Mouse (Mus musculus) right cerebral cortex, postnatal 25 days (tissue): ENCODE results near the gene Osbpl9.
A peak's percentile ranks its signal among the peaks of the same experiment; 100 is the strongest.

Source experiments
- DNase-seq: peaks from one replicate; pipeline ENCODE4 v3.0.0; 2022

Osbpl9 gene

GRCm38 (mm10) chr4:109204416-109204815 lies 2.3 kb upstream of the Osbpl9 start:
- no peak for DNase-seq

DNA sequence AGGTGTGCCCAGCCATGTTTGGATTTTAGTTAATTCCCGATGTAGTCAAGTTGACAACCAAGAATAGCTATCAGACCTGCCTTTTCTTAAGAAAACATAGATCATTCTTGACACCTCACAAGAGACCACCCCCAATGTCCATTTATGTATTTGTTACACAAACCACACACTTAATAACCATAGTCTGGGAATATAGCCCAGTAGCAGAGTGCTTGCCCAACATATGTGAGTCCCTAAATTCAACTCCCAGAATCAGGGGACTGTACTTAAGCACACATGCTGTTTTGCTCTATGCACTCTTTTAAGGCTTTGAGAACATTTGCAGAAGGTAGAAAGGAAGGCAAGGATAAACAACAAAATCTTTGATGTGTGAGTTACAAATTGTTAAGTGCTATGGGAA lies 1.9 kb upstream of the Osbpl9 start:
- no peak for DNase-seq

DNA sequence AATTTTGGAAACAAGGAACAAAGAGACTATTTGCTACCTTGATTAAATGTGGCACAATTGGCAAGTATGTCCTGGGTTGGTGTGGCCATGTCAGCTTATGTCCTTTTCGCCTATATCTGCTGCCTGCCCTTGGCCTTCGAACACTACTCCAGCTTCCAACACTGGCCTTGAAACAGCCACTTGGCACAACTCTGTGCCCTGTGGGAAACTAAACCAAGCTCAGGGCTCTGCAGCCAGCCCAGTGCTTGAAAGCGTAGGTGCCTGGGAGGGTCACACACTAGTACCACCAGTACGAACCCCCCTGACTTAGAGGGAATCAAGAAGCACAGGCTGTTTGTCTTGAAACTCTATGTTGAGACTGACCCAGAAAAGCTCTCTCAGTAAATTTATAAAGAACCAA lies 3.0 kb downstream of the Osbpl9 start:
- no peak for DNase-seq

- DNase-seq = no peak
These were observed 6.0 kb downstream of the Osbpl9 start for GRCm38 (mm10) chr4:109195900-109196629.

DNA sequence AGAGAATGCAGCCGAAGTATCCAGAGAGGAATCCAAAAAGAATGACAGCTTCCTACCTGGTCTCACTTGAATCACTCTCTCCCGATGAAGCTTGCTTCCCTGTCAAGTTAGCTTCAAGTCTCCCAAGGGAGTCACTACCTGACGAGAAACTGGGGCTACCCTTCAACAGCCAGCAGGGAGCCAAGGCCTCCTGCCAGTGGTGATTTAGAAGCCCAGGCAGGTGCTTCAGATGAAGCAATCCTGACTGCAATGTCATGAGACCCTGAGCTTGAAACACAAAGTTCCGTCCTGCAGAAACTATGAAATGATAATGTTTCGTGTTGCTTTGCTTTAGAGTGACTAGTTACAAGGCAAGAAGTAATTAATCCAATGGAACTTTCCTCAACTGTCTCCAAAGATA lies 8.2 kb downstream of the Osbpl9 start:
- no peak for DNase-seq

- DNase-seq = no peak
These were observed 10.5 kb downstream of the Osbpl9 start for GRCm38 (mm10) chr4:109191598-109191997.

- DNase-seq = no peak
These were observed 16.3 kb downstream of the Osbpl9 start for GRCm38 (mm10) chr4:109185616-109186405.

GRCm38 (mm10) chr4:109175677-109176076 lies 26.4 kb downstream of the Osbpl9 start:
- DNase-seq = no peak

DNA sequence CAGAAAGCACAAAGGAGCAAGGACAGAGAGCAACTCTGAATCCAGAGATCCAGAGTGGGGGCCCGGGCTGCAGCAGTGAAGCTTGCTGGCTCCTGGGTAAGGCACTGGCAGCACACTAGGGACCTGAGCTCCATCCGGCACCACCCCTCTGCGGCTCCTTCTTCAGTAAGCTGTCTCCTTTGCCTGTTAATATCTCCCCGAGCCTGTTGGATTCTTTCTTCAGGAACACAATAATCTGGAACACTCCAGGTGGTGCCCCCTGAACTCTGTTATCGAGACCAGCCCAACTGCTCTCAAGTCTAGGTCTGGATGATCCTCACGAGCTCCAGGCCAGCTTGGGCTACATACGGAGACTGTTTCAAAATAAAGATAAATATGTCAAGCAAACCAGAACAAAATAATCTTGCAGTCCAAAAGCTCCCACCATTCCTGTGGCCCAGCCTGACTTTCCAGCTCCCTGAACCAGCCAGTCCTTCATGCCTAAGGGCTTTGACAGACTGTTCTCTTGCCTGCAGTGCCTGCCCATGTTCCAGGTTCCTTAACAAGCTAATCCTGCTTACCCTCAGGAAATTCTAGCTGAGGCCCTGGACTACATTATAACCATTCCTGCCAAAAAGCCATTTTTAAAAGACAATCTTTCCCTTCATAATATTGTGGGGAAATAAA lies 28.2 kb downstream of the Osbpl9 start:
- no peak for DNase-seq

GRCm38 (mm10) chr4:109173369-109173768 lies 28.7 kb downstream of the Osbpl9 start:
- DNase-seq = no peak

- peak; percentile 74 for DNase-seq
These were observed 36.4 kb downstream of the Osbpl9 start for GRCm38 (mm10) chr4:109165521-109166173.

DNA sequence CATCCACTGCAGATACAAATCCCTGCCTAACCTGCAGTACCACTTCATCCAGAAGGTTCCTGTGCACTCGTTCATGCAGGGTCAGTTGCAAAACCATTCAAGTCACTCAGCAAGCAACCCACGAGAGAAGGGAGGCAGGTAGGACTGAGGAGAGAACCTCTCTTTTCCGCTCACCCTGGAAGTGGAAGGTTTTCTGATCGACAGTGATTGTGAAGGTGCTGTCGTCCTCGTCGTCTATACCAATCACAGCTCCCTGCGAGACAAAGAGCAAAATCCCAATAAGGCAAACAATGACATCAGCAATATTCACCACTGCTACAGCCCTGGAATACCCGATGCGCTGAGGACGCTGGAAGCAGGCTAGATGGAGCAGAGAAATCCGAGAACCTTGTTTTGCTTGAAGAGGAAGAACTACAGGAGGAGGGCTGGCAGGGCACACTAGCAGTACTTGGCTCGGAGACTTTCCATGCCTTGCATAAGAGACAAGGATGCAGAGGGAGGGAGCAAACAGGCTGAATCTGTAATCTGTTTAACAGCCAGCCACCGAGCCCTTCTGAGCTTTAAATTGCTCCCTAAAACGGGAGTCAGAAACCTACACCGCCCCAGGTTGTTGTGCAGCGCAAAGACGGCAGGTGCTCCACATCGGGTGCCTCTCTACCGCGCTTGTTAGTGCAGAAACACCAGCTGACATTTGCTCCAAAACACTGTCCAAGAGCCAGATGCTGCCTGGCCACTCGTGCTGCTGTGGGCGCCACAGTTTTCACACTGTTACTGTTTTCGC lies 45.4 kb downstream of the Osbpl9 start:
- peak; percentile 63 for DNase-seq

GRCm38 (mm10) chr4:109156073-109156472 lies 46.0 kb downstream of the Osbpl9 start:
- no peak for DNase-seq

- no peak for DNase-seq
These were observed 51.9 kb downstream of the Osbpl9 start for GRCm38 (mm10) chr4:109150214-109150613.

GRCm38 (mm10) chr4:109149411-109149810 lies 52.7 kb downstream of the Osbpl9 start:
- no peak for DNase-seq

- peak; percentile 24 for DNase-seq
These were observed 54.6 kb downstream of the Osbpl9 start for GRCm38 (mm10) chr4:109147278-109148038.

DNA sequence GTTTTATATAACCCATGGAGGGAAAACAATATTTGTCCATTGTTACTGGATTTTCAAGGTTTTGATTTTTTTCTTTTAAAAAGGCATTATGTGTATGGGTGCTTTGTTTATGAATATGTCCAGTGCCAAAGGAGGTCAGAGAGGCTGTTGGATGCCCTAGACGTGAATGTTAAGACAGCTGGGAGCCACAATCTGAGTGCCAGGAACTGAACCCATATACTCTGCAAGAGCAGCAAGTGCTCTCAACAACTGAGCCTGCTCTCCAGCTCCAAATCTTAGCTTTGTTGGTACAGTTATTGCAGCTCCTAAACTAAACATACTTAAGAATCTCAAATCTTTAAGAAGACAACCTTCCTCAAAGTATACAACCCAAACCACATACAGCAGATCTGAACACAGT lies 59.0 kb downstream of the Osbpl9 start:
- DNase-seq = no peak

- DNase-seq = no peak
These were observed 63.5 kb downstream of the Osbpl9 start for GRCm38 (mm10) chr4:109138551-109138950.

GRCm38 (mm10) chr4:109136475-109137125 lies 65.5 kb downstream of the Osbpl9 start:
- no peak for DNase-seq

- DNase-seq = no peak
These were observed 67.1 kb downstream of the Osbpl9 start for GRCm38 (mm10) chr4:109134955-109135354.

DNA sequence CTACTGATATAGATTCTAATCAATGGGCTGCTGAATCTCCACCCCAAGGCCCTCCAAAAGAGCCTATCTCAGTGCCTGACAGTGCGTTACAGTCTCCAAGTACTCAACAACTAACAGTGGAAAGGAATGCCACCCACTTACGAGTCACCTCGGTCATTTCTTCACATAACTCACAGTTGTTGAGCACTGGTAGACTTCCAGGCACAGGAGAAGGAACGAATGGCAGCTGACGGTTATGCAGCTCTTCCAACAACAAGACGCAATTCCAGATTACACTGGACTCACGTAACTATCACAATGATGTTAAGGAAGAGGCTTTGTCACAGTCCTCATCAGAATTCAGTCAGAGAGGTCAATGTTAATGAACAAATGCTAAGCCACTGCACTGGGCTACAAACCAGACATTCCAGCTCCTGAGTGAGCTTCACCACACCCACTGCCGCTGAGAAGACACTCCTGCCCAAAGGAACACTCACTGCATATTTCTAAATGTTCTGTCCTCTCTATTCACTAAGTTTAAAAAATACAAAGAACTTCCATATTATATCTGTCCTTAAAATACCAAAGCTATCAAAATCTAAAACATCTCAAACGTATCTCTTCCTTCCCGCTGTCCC lies 70.7 kb downstream of the Osbpl9 start:
- no peak for DNase-seq
